Mouse (Mus musculus): ENCODE data around the gene Lrrc52. TPM values are rescaled to one million over a fixed set of nuclear protein-coding genes. Genes with fewer than 3 reads are reported as not detected.

The Lrrc52 gene
- polyA plus RNA-seq, 1 experiment from 2014 or later, result 0.19 TPM

DNA sequence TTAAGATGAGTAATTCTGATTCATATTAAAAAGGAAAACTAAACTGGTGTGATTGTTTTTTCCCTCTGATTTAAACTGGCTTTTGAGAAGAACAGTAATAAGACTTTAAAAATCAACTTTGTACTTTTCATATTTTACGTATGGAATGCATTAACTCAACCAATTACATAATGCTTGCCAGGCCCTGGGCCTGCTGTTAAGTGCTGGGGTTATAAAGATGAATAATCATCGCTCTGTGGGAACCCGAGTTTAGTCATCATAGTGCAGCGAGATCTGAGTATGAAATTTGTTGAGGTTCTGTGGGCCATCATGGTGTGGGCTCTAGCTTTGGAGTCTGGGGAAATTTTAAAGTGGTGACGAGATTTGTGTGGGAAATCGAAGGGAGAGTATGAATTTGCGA is 39.9 kb downstream of the Lrrc52 start:
- no peak for DNase-seq (ENCODE audit: low spot score)
- H3K36me3 ChIP-seq, result no peaks in the 10 kb centered on the region
- no peak overlapping the region for H3K27ac ChIP-seq
- no peaks in the 10 kb centered on the region for H3K9me3 ChIP-seq
- no peaks in the 10 kb centered on the region for H3K27me3 ChIP-seq (ENCODE audit: insufficient read depth, poor library complexity, severe bottlenecking)
- peaks cover 5% of the 10 kb centered on the region; the same call in 1 of the 2 replicates for H3K4me1 ChIP-seq
- no peak overlapping the region for H3K4me3 ChIP-seq
- 79% methylated on average over 7 of the region's 7 CpGs for WGBS

DNA sequence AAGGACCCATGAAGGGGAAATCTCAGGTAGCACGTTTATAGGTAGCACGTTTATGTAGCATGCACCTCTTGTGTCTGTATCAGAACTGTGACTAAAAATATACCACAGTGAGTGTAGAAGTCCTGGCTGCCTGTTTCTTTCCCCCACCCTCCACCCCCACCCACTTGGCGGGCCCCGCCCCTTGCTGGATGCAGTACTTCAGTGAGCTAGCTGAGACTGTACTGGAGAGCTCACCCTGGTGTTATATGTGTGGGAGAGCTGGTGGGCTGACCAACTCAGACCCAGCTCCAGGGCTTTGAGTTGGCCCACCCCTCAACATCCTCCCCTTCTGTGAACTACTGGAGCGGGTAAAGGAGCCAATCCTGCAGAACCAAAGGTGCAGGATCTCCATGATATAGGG is 41.0 kb downstream of the Lrrc52 start:
- no peaks in the 10 kb centered on the region for H3K27me3 ChIP-seq (ENCODE audit: insufficient read depth, poor library complexity, severe bottlenecking)
- 68% methylated on average over 5 of the region's 5 CpGs for WGBS

DNA sequence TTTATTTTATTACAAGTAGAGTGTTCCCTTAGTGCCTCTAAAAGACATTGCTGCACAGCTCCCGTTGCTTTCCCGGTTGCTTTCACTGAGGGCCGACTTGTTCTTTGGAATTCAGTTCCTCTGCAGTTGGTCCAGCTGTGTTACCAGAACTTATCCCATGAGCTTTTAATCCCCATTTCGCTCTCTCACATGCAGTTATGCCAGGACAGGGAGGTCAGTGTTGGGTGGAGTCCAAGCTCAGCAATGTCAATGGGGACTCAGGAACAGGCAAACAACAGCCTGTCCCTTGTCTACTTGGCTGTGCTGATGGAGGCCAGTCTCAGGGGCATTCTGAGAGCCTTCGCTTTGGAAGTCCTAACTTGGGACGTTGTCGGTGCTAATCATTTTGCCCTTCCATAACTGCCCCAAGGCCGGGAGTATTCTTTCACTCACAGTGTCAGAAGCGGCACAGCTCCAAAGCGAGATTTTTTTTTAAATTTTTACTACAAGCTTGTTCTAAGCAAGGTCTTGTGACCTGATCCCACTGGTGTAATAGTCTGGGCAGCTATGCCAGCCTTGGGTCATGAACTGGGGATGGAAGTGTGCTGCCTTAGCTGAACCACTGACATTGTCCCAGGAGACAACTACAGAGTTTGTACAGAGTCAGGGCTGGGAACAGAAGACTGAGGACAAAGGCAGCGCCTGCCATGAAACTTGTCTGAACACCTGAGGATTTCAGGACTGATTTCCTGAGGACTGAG is 43.9 kb downstream of the Lrrc52 start:
- no peaks in the 10 kb centered on the region for H3K27me3 ChIP-seq (ENCODE audit: insufficient read depth, poor library complexity, severe bottlenecking)
- H3K27ac ChIP-seq, result no peak overlapping the region
- no peaks in the 10 kb centered on the region for H3K9me3 ChIP-seq
- WGBS, result 81% methylated on average over 11 of the region's 11 CpGs
- no peak overlapping the region for H3K4me3 ChIP-seq
- DNase-seq (ENCODE audit: low spot score), result no peak
- H3K4me1 ChIP-seq, result peaks cover 5% of the 10 kb centered on the region; the same call in 1 of the 2 replicates
- no peaks in the 10 kb centered on the region for H3K36me3 ChIP-seq

More for the DNA sequence above, 41.0 kb downstream of the Lrrc52 start:
- Histone ChIP-seq H3K4me1 (peaks cover 5% of the 10 kb centered on the region; the same call in 1 of the 2 replicates), H3K36me3 (no peaks in the 10 kb centered on the region), H3K4me3 (no peak overlapping the region), H3K27ac (no peak overlapping the region), H3K9me3 (no peaks in the 10 kb centered on the region)
- no peak for DNase-seq (ENCODE audit: low spot score)

DNA sequence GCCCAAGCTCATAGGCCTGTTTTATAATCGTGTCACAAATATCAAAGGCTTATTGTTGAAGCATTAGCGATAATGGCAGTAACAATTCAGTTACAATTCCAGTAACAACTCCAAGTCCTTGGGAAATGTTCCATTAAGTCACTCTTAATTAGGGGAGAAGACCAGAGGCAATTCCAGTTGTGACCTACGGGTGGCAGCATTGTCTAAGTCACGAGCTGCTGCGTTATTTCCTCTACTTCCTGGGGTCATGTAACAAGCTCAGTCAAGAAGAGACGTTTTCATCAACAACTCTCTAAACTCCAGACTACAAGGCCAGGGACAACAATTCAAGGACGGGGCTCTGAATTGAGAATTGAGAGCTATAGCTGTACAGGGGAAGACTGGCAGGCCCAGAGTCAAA is 51.7 kb downstream of the Lrrc52 start:
- H3K4me1 ChIP-seq, result no peaks in the 10 kb centered on the region
- no peaks in the 10 kb centered on the region for H3K36me3 ChIP-seq
- DNase-seq (ENCODE audit: low spot score), result peak; percentile 85
- H3K27ac ChIP-seq, result no peak overlapping the region
- no peaks in the 10 kb centered on the region for H3K9me3 ChIP-seq
- 3% methylated on average over 7 of the region's 7 CpGs for WGBS
- peaks cover 8% of the 10 kb centered on the region; the same call in 1 of the 2 replicates for H3K27me3 ChIP-seq (ENCODE audit: insufficient read depth, poor library complexity, severe bottlenecking)
- H3K4me3 ChIP-seq, result no peak overlapping the region

DNA sequence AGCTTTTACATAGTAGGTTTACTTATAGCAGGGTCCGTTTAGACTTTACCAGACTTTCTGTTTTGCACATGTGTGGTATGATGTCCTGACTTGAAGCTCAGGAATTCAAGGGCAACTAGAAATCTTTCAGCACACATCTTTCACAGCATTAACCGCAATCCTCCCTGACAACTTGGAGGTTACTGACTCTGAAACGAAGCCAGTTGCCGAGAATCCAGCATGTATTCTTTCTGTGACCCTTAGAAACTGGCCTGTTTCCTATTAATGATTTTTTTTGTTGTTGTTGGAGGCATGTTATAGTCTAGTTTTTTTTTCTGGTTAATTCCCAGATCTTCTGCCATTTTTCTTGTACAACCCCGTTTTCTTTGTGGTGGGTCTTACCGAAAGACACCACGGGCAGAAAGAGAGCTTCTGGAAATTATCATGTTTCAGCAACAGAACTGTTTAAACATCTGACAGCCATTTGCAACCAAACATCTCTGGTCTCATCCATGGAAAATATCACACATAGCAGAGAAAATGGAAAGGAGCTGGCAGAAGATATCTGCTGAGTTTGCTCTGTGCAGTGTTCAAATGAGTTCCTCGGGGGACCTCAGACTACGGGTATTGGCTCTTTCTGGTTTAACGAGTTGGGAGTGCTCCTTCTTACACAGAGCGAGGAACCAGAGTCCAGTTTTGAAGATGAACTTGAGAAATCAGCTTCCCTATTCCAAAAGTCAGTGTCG is 54.4 kb downstream of the Lrrc52 start:
- 70% methylated on average over 12 of the region's 12 CpGs for WGBS
- Histone ChIP-seq H3K4me1 (no peaks in the 10 kb centered on the region), H3K27me3 (ENCODE audit: insufficient read depth, poor library complexity, severe bottlenecking) (peaks cover 20% of the 10 kb centered on the region), H3K9me3 (no peaks in the 10 kb centered on the region), H3K4me3 (no peak overlapping the region), H3K36me3 (no peaks in the 10 kb centered on the region), H3K27ac (no peak overlapping the region)
- DNase-seq (ENCODE audit: low spot score), result no peak

DNA sequence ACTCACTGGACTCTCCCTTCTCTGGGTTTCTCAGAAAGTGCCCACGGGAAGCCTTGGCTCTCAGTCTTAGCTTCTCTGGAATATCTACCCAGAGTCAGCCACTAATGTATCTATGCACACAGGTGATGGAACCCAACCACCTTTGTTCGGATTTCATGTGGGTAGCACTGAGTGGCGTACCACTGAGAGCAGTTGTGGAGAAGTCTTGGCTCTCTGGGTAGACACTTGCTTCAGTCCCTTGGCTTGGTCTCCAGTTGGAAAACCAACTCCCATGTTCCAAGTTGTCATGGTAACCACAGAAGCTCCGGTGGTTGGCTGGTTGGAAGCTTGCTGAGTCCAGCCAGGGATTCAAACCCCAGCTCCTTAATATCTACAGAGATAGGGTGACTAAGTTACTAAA is 57.0 kb downstream of the Lrrc52 start:
- Histone ChIP-seq H3K36me3 (no peaks in the 10 kb centered on the region), H3K27me3 (ENCODE audit: insufficient read depth, poor library complexity, severe bottlenecking) (peaks cover 35% of the 10 kb centered on the region), H3K27ac (no peak overlapping the region), H3K4me3 (no peak overlapping the region), H3K4me1 (no peaks in the 10 kb centered on the region), H3K9me3 (no peaks in the 10 kb centered on the region)
- peak; percentile 35 for DNase-seq (ENCODE audit: low spot score)
- WGBS, result 75% methylated on average over 4 of the region's 4 CpGs

DNA sequence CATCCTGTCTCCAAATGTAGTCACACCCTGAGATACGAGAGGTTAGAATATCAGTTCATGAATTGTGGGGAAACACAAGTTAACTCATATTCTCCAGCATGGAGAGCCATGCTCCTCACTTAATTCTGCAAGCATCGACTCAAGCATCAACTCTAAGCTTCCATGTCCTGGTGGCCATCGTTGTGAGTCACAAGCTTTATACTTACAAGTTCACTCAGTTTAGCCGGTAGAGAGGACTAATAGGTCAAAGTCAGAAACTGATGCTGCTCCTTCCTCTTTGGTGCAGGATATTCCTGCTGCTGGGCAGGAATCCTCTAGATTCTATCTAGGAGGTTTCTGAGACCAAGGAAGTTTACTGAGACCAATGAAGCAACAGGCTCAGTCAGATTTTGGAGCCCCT is 61.3 kb downstream of the Lrrc52 start:
- H3K9me3 ChIP-seq, result no peaks in the 10 kb centered on the region
- peak; percentile 52 for DNase-seq (ENCODE audit: low spot score)
- H3K27me3 ChIP-seq (ENCODE audit: insufficient read depth, poor library complexity, severe bottlenecking), result peaks cover 29% of the 10 kb centered on the region
- WGBS, result 78% methylated on average over 4 of the region's 4 CpGs
- H3K27ac ChIP-seq, result no peak overlapping the region
- H3K4me1 ChIP-seq, result no peaks in the 10 kb centered on the region
- no peaks in the 10 kb centered on the region for H3K36me3 ChIP-seq
- no peak overlapping the region for H3K4me3 ChIP-seq

Other genes with a start within 250 kb of the Lrrc52 start
- 80.6 and 114 TPM in 2 replicates for gene Uck2, start 181.5 kb downstream of the Lrrc52 start, polyA plus RNA-seq (2016; fragmentation: Nextera tagmentation; extraction: Ambion mirVana)
- 79.1 and 88.0 TPM in 2 replicates for gene Tmco1, start 158.4 kb downstream of the Lrrc52 start, polyA plus RNA-seq (2016; fragmentation: Nextera tagmentation; extraction: Ambion mirVana)
- gene Aldh9a1, start 116.8 kb downstream of the Lrrc52 start, polyA plus RNA-seq (2016; fragmentation: Nextera tagmentation; extraction: Ambion mirVana), result 44.4 and 59.4 TPM in 2 replicates
- 111 and 149 TPM in 2 replicates for gene Mgst3, start 72.9 kb downstream of the Lrrc52 start, polyA plus RNA-seq (2016; fragmentation: Nextera tagmentation; extraction: Ambion mirVana)
- gene Rxrg, start 131.6 kb upstream of the Lrrc52 start, polyA plus RNA-seq (2016; fragmentation: Nextera tagmentation; extraction: Ambion mirVana), result 2.0 and 3.5 TPM in 2 replicates
- gene Lmx1a, start 222.5 kb upstream of the Lrrc52 start, polyA plus RNA-seq (2016; fragmentation: Nextera tagmentation; extraction: Ambion mirVana), result 2.2 and 4.0 TPM in 2 replicates